In genomic region chr2:37451667-37452375, GRCm38 (mm10) we compare ENCODE assay signal across 7 mouse cellular contexts. TPM values are rescaled to one million over a fixed set of nuclear protein-coding genes. Genes with fewer than 3 reads are reported as not detected.
A peak's percentile ranks its signal among the peaks of the same experiment; 100 is the strongest.
DNase-seq lines count a peak whose midpoint lies in the region; ATAC-seq lines count a peak whose summit lies in the region.

No protein-coding gene starts in this region.

- peak overlapping the region; percentile 99 for H3K4me3 ChIP-seq in embryonic facial prominence, embryonic 10.5 days
- peak overlapping the region; percentile 95 for H3K4me3 ChIP-seq in limb, embryonic 11.5 days (ENCODE audit: low read depth, low read length)
- H3K4me3 ChIP-seq in midbrain, embryonic 14.5 days (replicated peaks; ENCODE audit: low read depth, low read length): peak overlapping the region; percentile 94

- WGBS in embryonic facial prominence, embryonic 10.5 days: 9% methylated on average over 44 of the region's 44 CpGs
- WGBS in limb, embryonic 11.5 days: 11% methylated on average over 38 of the region's 44 CpGs
- 7% methylated on average over 42 of the region's 44 CpGs for WGBS in midbrain, embryonic 14.5 days

- no peaks in the 10 kb centered on the region for H3K9me3 ChIP-seq in embryonic facial prominence, embryonic 10.5 days
- no peaks in the 10 kb centered on the region for H3K9me3 ChIP-seq in limb, embryonic 11.5 days (ENCODE audit: control insufficient read depth, low read length)
- H3K9me3 ChIP-seq in midbrain, embryonic 14.5 days (ENCODE audit: control insufficient read depth, low read length): no peaks in the 10 kb centered on the region

- peak overlapping the region; percentile 97 for H3K27ac ChIP-seq in embryonic facial prominence, embryonic 10.5 days (replicated peaks)
- H3K27ac ChIP-seq in limb, embryonic 11.5 days (replicated peaks; ENCODE audit: low read depth, low read length): peak overlapping the region; percentile 69
- peak overlapping the region; percentile 87 for H3K27ac ChIP-seq in midbrain, embryonic 14.5 days (replicated peaks; ENCODE audit: low read depth, low read length)

- peak overlapping the region; percentile 87 for H3K9ac ChIP-seq in limb, embryonic 11.5 days (ENCODE audit: low read length)
- peak overlapping the region; percentile 93 for H3K9ac ChIP-seq in midbrain, embryonic 14.5 days (replicated peaks; ENCODE audit: low read length)

- H3K36me3 ChIP-seq in embryonic facial prominence, embryonic 10.5 days (replicated peaks): peaks cover 10% of the 10 kb centered on the region; the same call in 1 of the 2 replicates
- no peaks in the 10 kb centered on the region for H3K36me3 ChIP-seq in limb, embryonic 11.5 days (ENCODE audit: control insufficient read depth, insufficient read depth, low read length)
- no peaks in the 10 kb centered on the region for H3K36me3 ChIP-seq in midbrain, embryonic 14.5 days (ENCODE audit: control insufficient read depth, insufficient read depth, low read length)

- H3K4me2 ChIP-seq in limb, embryonic 11.5 days (ENCODE audit: low read depth, severe bottlenecking): peak overlapping the region; percentile 84
- peak overlapping the region; percentile 95 for H3K4me2 ChIP-seq in midbrain, embryonic 14.5 days (ENCODE audit: low read length)

- peak; percentile 97 for DNase-seq in adrenal gland, postnatal 10 days
- DNase-seq in embryonic facial prominence, embryonic 10.5 days (ENCODE audit: low spot score): peak; percentile 97
- peak; percentile 99 for DNase-seq in heart, adult 11 months
- peak; percentile 91 for DNase-seq in kidney, adult 18-20 months
- DNase-seq in limb, embryonic 11.5 days (ENCODE audit: low spot score): peak; percentile 92
- DNase-seq in midbrain, embryonic 14.5 days: peak; percentile 98
- peak; percentile 87 for DNase-seq in spleen, adult 18-20 months

- ATAC-seq in limb, embryonic 11.5 days (ENCODE audit: insufficient number of reproducible peaks, low FRiP score, low TSS enrichment, low read depth): peak; percentile 95
- peak; percentile 98 for ATAC-seq in midbrain, embryonic 14.5 days (ENCODE audit: low FRiP score, low TSS enrichment)

- H3K27me3 ChIP-seq in embryonic facial prominence, embryonic 10.5 days (replicated peaks; ENCODE audit: low read depth, poor library complexity, severe bottlenecking): no peaks in the 10 kb centered on the region
- no peaks in the 10 kb centered on the region for H3K27me3 ChIP-seq in limb, embryonic 11.5 days (ENCODE audit: control insufficient read depth, insufficient read depth, low read length)
- no peaks in the 10 kb centered on the region for H3K27me3 ChIP-seq in midbrain, embryonic 14.5 days (ENCODE audit: control insufficient read depth, insufficient read depth, low read length)

- H3K4me1 ChIP-seq in embryonic facial prominence, embryonic 10.5 days: peaks cover 14% of the 10 kb centered on the region
- peaks cover 4% of the 10 kb centered on the region; the same call in 1 of the 2 replicates for H3K4me1 ChIP-seq in limb, embryonic 11.5 days (ENCODE audit: control insufficient read depth, insufficient read depth, low read length)
- H3K4me1 ChIP-seq in midbrain, embryonic 14.5 days (ENCODE audit: control insufficient read depth, insufficient read depth, low read length): peaks cover 13% of the 10 kb centered on the region; the same call in 1 of the 2 replicates

RNA-seq across cellular contexts. Expression of gene Rabgap1, which starts 8.7 kb away (rescaled TPM):
- 10 to 100 TPM; 49.5 to 61.9 TPM for total RNA-seq in adrenal gland, postnatal 10 days (2021)
- 45.4 and 47.8 TPM in 2 replicates for polyA plus RNA-seq in embryonic facial prominence, embryonic 10.5 days (2016; fragmentation: Nextera tagmentation; extraction: Ambion mirVana)
- polyA plus RNA-seq in limb, embryonic 11.5 days (2014; fragmentation: Nextera tagmentation; extraction: Ambion mirVana): 44.4 and 44.5 TPM in 2 replicates
- polyA plus RNA-seq in midbrain, embryonic 14.5 days (2014; fragmentation: Nextera tagmentation; extraction: Ambion mirVana): 90.3 and 91.3 TPM in 2 replicates

RNA-seq across cellular contexts. Expression of gene Zbtb6, which starts 8.8 kb away (rescaled TPM):
- total RNA-seq in adrenal gland, postnatal 10 days (2021): 10 to 100 TPM; 12.6 to 13.6 TPM
- polyA plus RNA-seq in embryonic facial prominence, embryonic 10.5 days (2016; fragmentation: Nextera tagmentation; extraction: Ambion mirVana): 5.5 and 6.2 TPM in 2 replicates
- 5.4 and 5.6 TPM in 2 replicates for polyA plus RNA-seq in limb, embryonic 11.5 days (2014; fragmentation: Nextera tagmentation; extraction: Ambion mirVana)
- 11.7 and 15.8 TPM in 2 replicates for polyA plus RNA-seq in midbrain, embryonic 14.5 days (2014; fragmentation: Nextera tagmentation; extraction: Ambion mirVana)

RNA-seq across cellular contexts. Expression of gene Zbtb26, which starts 8.9 kb away (rescaled TPM):
- 10 to 100 TPM in 1 of 2 experiments, 1 to 10 TPM in 1; 6.2 to 10.2 TPM for total RNA-seq in adrenal gland, postnatal 10 days (2021)
- 10.3 and 12.1 TPM in 2 replicates for polyA plus RNA-seq in embryonic facial prominence, embryonic 10.5 days (2016; fragmentation: Nextera tagmentation; extraction: Ambion mirVana)
- polyA plus RNA-seq in limb, embryonic 11.5 days (2014; fragmentation: Nextera tagmentation; extraction: Ambion mirVana): 12.7 and 13.6 TPM in 2 replicates
- polyA plus RNA-seq in midbrain, embryonic 14.5 days (2014; fragmentation: Nextera tagmentation; extraction: Ambion mirVana): 8.2 and 11.3 TPM in 2 replicates

RNA-seq across cellular contexts. Expression of gene Rc3h2, which starts 29.1 kb away (rescaled TPM):
- total RNA-seq in adrenal gland, postnatal 10 days (2021): 10 to 100 TPM; 34.8 to 43.4 TPM
- 18.9 and 20.1 TPM in 2 replicates for polyA plus RNA-seq in embryonic facial prominence, embryonic 10.5 days (2016; fragmentation: Nextera tagmentation; extraction: Ambion mirVana)
- polyA plus RNA-seq in limb, embryonic 11.5 days (2014; fragmentation: Nextera tagmentation; extraction: Ambion mirVana): 17.0 and 20.8 TPM in 2 replicates
- polyA plus RNA-seq in midbrain, embryonic 14.5 days (2014; fragmentation: Nextera tagmentation; extraction: Ambion mirVana): 29.7 and 32.3 TPM in 2 replicates

Comparison
In these comparisons a context has a peak if more than half of its experiments do, and no peak if none do; other contexts are left out.
1. Peak in every context shown above with its lines: DNase-seq, ATAC-seq, H3K4me3 ChIP-seq and H3K27ac ChIP-seq.